Mouse (Mus musculus): Measurements from ENCODE around the gene Frmd4a.

- TF ChIP-seq POLR2A (IDR thresholded peaks at IDR 0.05; ENCODE audit: low read depth, low read length) (no peak), CTCF (IDR thresholded peaks at IDR 0.05; ENCODE audit: extremely low read depth, insufficient read length, insufficient replicate concordance, low read depth, low read length) (no peak)
Observed at GRCm38 (mm10) chr2:4550017-4550763, 532.7 kb downstream of the Frmd4a start.
